In genomic region chr2:27679621-27680025, GRCm38 (mm10) we compare ENCODE assay signal across 7 mouse cellular contexts. TPM values are rescaled to one million over a fixed set of nuclear protein-coding genes. Genes with fewer than 3 reads are reported as not detected.
A peak's percentile ranks its signal among the peaks of the same experiment; 100 is the strongest.
DNase-seq lines count a peak whose midpoint lies in the region; ATAC-seq lines count a peak whose summit lies in the region.

No protein-coding gene starts in this region.

- WGBS in hindbrain, embryonic 10.5 days, result 14% methylated on average over 3 of the region's 3 CpGs
- 15% methylated on average over 3 of the region's 3 CpGs for WGBS in limb, embryonic 13.5 days
- 4% methylated on average over 3 of the region's 3 CpGs for WGBS in stomach, embryonic 16.5 days

- H3K9ac ChIP-seq in limb, embryonic 13.5 days, result peak overlapping the region; percentile 99
- peak overlapping the region; percentile 98 for H3K9ac ChIP-seq in stomach, embryonic 16.5 days (ENCODE audit: low read length)

- DNase-seq in 3T3-L1 (ENCODE audit: low read depth, low spot score) (peak; percentile 61), NIH3T3 (ENCODE audit: low read depth) (peak; percentile 67)
- DNase-seq in hindbrain, embryonic 10.5 days (ENCODE audit: low spot score), result no peak
- no peak for DNase-seq in T-cell, adult 2 months (ENCODE audit: low spot score)
- DNase-seq in spleen, adult 12 weeks (ENCODE audit: low spot score), result no peak

- peak overlapping the region; percentile 93 for H3K4me3 ChIP-seq in hindbrain, embryonic 10.5 days
- peak overlapping the region; percentile 90 for H3K4me3 ChIP-seq in limb, embryonic 13.5 days
- H3K4me3 ChIP-seq in stomach, embryonic 16.5 days (replicated peaks; ENCODE audit: low read length), result peak overlapping the region; percentile 88

- H3K9me3 ChIP-seq in hindbrain, embryonic 10.5 days, result no peaks in the 10 kb centered on the region
- no peaks in the 10 kb centered on the region for H3K9me3 ChIP-seq in limb, embryonic 13.5 days
- no peaks in the 10 kb centered on the region for H3K9me3 ChIP-seq in stomach, embryonic 16.5 days (replicated peaks; ENCODE audit: control insufficient read depth, low read length)

- ATAC-seq in limb, embryonic 13.5 days (ENCODE audit: low FRiP score, low read depth), result no peak
- no peak for ATAC-seq in stomach, embryonic 16.5 days (ENCODE audit: insufficient read depth, low FRiP score)

- peak overlapping the region; percentile 97 for H3K27ac ChIP-seq in hindbrain, embryonic 10.5 days
- H3K27ac ChIP-seq in limb, embryonic 13.5 days, result peak overlapping the region; percentile 72; the same call in 1 of the 2 replicates
- H3K27ac ChIP-seq in stomach, embryonic 16.5 days (ENCODE audit: low read length), result peak overlapping the region; percentile 80

- no peaks in the 10 kb centered on the region for H3K36me3 ChIP-seq in hindbrain, embryonic 10.5 days
- no peaks in the 10 kb centered on the region for H3K36me3 ChIP-seq in limb, embryonic 13.5 days
- no peaks in the 10 kb centered on the region for H3K36me3 ChIP-seq in stomach, embryonic 16.5 days (ENCODE audit: control insufficient read depth, insufficient read depth, low read length)

- H3K4me2 ChIP-seq in limb, embryonic 13.5 days (replicated peaks), result peak overlapping the region; percentile 96
- H3K4me2 ChIP-seq in stomach, embryonic 16.5 days (ENCODE audit: low read depth, low read length), result peak overlapping the region; percentile 89

- peaks cover 92% of the 10 kb centered on the region for H3K4me1 ChIP-seq in hindbrain, embryonic 10.5 days (replicated peaks)
- H3K4me1 ChIP-seq in limb, embryonic 13.5 days, result peaks cover 82% of the 10 kb centered on the region
- H3K4me1 ChIP-seq in stomach, embryonic 16.5 days (ENCODE audit: control insufficient read depth, insufficient read depth, low read length), result peaks cover 76% of the 10 kb centered on the region

- H3K27me3 ChIP-seq in hindbrain, embryonic 10.5 days (ENCODE audit: insufficient read depth, poor library complexity, severe bottlenecking), result peaks cover 9% of the 10 kb centered on the region
- no peaks in the 10 kb centered on the region for H3K27me3 ChIP-seq in limb, embryonic 13.5 days
- H3K27me3 ChIP-seq in stomach, embryonic 16.5 days (ENCODE audit: control insufficient read depth, insufficient read depth, low read length), result no peaks in the 10 kb centered on the region

RNA-seq across cellular contexts. Expression of gene Rxra, which starts 3.4 kb away (rescaled TPM):
- 10.0 and 10.3 TPM in 2 replicates for polyA plus RNA-seq in hindbrain, embryonic 10.5 days (2016; fragmentation: Nextera tagmentation; extraction: Ambion mirVana)
- 17.1 and 17.6 TPM in 2 replicates for polyA plus RNA-seq in limb, embryonic 13.5 days (2015; fragmentation: Nextera tagmentation; extraction: Ambion mirVana)
- polyA plus RNA-seq in stomach, embryonic 16.5 days (2015; fragmentation: Nextera tagmentation; extraction: Ambion mirVana), result 11.9 and 12.4 TPM in 2 replicates

Comparison
In these comparisons a context has a peak if more than half of its experiments do, and no peak if none do; other contexts are left out.
1. DNase-seq: peak in 3T3-L1 (single experiment) and NIH3T3 (single experiment); none in hindbrain, embryonic 10.5 days (single experiment), T-cell, adult 2 months (single experiment) and spleen, adult 12 weeks (single experiment).
2. Peak in every context shown above with its lines, with median percentiles within 50 percentile points of each other: H3K27ac ChIP-seq and H3K4me3 ChIP-seq.